Mouse (Mus musculus) MEL (cell line): ENCODE results near the gene A630095N17Rik. TPM values are rescaled to one million over a fixed set of nuclear protein-coding genes. Genes with fewer than 3 reads are reported as not detected.
A peak's percentile ranks its signal among the peaks of the same experiment; 100 is the strongest.

Experiments used
- DNase-seq: peaks from one replicate; pipeline ENCODE4 v3.0.0; 2011; ENCODE audit warnings: low read depth, low spot score
- H3K27ac ChIP-seq: 2 replicates; pipeline ENCODE4 v1.5.1; 2012; ENCODE audit warnings: low read depth, mild to moderate bottlenecking, control low read depth, low read length, moderate library complexity; ENCODE audit not compliant: control insufficient read depth
- H3K27me3 ChIP-seq, 2 experiments: fragments of 150-350 bp in 1 of 2; sonication (generic) in 1 of 2; 2 replicates each; pipeline ENCODE4 v1.6.1; 2012; ENCODE audit warnings: low read length in 2 of 2, mild to moderate bottlenecking in 2 of 2, improper control_type of control experiment in 1 of 2, moderate library complexity in 1 of 2; ENCODE audit not compliant: insufficient read depth in 2 of 2, control insufficient read depth in 1 of 2
- H3K36me3 ChIP-seq, 2 experiments: 2 replicates each; pipeline ENCODE4 v1.6.1; 2012 to 2014; ENCODE audit warnings: low read length in 2 of 2, improper control_type of control experiment in 1 of 2, inconsistent platforms in 1 of 2, mild to moderate bottlenecking in 1 of 2; ENCODE audit not compliant: insufficient read depth in 2 of 2, control insufficient read depth in 1 of 2
- H3K4me1 ChIP-seq, 2 experiments: fragments of 150-350 bp in 1 of 2; sonication (generic) in 1 of 2; 2 replicates each; pipeline ENCODE4 v1.6.1; 2012; ENCODE audit warnings: low read length in 2 of 2, improper control_type of control experiment in 1 of 2, mild to moderate bottlenecking in 1 of 2; ENCODE audit not compliant: insufficient read depth in 2 of 2, control insufficient read depth in 1 of 2
- H3K4me3 ChIP-seq, 2 experiments: fragments of 150-350 bp in 1 of 2; sonication (generic) in 1 of 2; 2 replicates each; pipeline ENCODE4 v1.5.1; 2012; ENCODE audit warnings: low read depth in 2 of 2, low read length in 2 of 2, mild to moderate bottlenecking in 2 of 2, moderate library complexity in 2 of 2, control low read depth in 1 of 2, improper control_type of control experiment in 1 of 2; ENCODE audit not compliant: control insufficient read depth in 1 of 2, insufficient read depth in 1 of 2
- H3K79me2 ChIP-seq: 2 replicates; pipeline ENCODE4 v1.6.1; 2012; ENCODE audit warnings: mild to moderate bottlenecking, low read length, moderate library complexity; ENCODE audit not compliant: control insufficient read depth, poor library complexity, insufficient read depth
- H3K9ac ChIP-seq: 2 replicates; pipeline ENCODE4 v1.6.1; 2012; ENCODE audit warnings: low read depth, mild to moderate bottlenecking, control low read depth, low read length, moderate library complexity; ENCODE audit not compliant: control insufficient read depth, poor library complexity, severe bottlenecking
- H3K9me3 ChIP-seq: fragments of 150-350 bp; sonication (generic); replicated peaks from 2 replicates; pipeline ENCODE4 v1.6.1; 2012; ENCODE audit warnings: mild to moderate bottlenecking, low read length, improper control_type of control experiment, moderate library complexity; ENCODE audit not compliant: insufficient read depth
- BHLHE40 ChIP-seq: IDR thresholded peaks from 2 replicates; pipeline ENCODE4 v1.6.1; 2012; ENCODE audit warnings: low read depth, mild to moderate bottlenecking, inconsistent platforms, low read length, improper control_type of control experiment, borderline replicate concordance
- CHD1 ChIP-seq: IDR thresholded peaks from 2 replicates; pipeline ENCODE4 v1.6.1; 2012; ENCODE audit warnings: low read depth, mild to moderate bottlenecking, inconsistent platforms, low read length, improper control_type of control experiment
- CHD2 ChIP-seq: IDR thresholded peaks from 2 replicates; pipeline ENCODE4 v1.6.1; 2011; ENCODE audit warnings: low read length, improper control_type of control experiment
- CTCF ChIP-seq, 3 experiments: IDR thresholded peaks in 2 of 3; conservative IDR thresholded peaks in 1 of 3; 2 replicates each; pipeline ENCODE4 v1.5.1; 2011 to 2012; ENCODE audit warnings: low read length in 3 of 3, low read depth in 2 of 3, mild to moderate bottlenecking in 2 of 3, improper control_type of control experiment in 1 of 3, inconsistent platforms in 1 of 3, mixed read lengths in 1 of 3, moderate library complexity in 1 of 3; ENCODE audit not compliant: control insufficient read depth in 1 of 3, insufficient read depth in 1 of 3, poor library complexity in 1 of 3, severe bottlenecking in 1 of 3
- EP300 ChIP-seq, 2 experiments: IDR thresholded peaks; 2 replicates each; pipeline ENCODE4 v1.6.1; 2011; ENCODE audit warnings: improper control_type of control experiment in 2 of 2, low read length in 2 of 2, low read depth in 1 of 2, mild to moderate bottlenecking in 1 of 2
- ETS1 ChIP-seq: IDR thresholded peaks from 2 replicates; pipeline ENCODE4 v1.6.1; 2012; ENCODE audit warnings: low read depth, mild to moderate bottlenecking, inconsistent platforms, low read length, improper control_type of control experiment, moderate library complexity
- GATA1 ChIP-seq: IDR thresholded peaks from 2 replicates; pipeline ENCODE4 v1.6.1; 2011; ENCODE audit warnings: low read depth, low read length, improper control_type of control experiment
- MAFK ChIP-seq: IDR thresholded peaks from 2 replicates; pipeline ENCODE4 v1.6.1; 2011; ENCODE audit warnings: low read depth, mild to moderate bottlenecking, low read length, improper control_type of control experiment, borderline replicate concordance
- MYB ChIP-seq: IDR thresholded peaks from 2 replicates; pipeline ENCODE4 v1.6.1; 2011; ENCODE audit warnings: mild to moderate bottlenecking, low read depth, low read length, improper control_type of control experiment
- NELFE ChIP-seq: IDR thresholded peaks from 2 replicates; pipeline ENCODE4 v1.6.1; 2011; ENCODE audit warnings: low read depth, low read length, improper control_type of control experiment
- NRF1 ChIP-seq: IDR thresholded peaks from 2 replicates; pipeline ENCODE4 v1.6.1; 2014; ENCODE audit warnings: low read depth, mild to moderate bottlenecking, inconsistent platforms, low read length, improper control_type of control experiment, moderate library complexity; ENCODE audit not compliant: poor library complexity, insufficient read depth, severe bottlenecking
- POLR2AphosphoS2 ChIP-seq: IDR thresholded peaks from 2 replicates; pipeline ENCODE4 v1.6.1; 2011; ENCODE audit warnings: low read length, improper control_type of control experiment
- POLR2AphosphoS5 ChIP-seq: IDR thresholded peaks from 2 replicates; pipeline ENCODE4 v1.6.1; 2012; ENCODE audit warnings: low read depth, borderline replicate concordance, mild to moderate bottlenecking, inconsistent platforms, low read length, moderate library complexity, mixed read lengths
- RCOR1 ChIP-seq: IDR thresholded peaks from 2 replicates; pipeline ENCODE4 v1.6.1; 2012; ENCODE audit warnings: low read depth, mild to moderate bottlenecking, inconsistent platforms, low read length, improper control_type of control experiment
- SIN3A ChIP-seq: IDR thresholded peaks from 2 replicates; pipeline ENCODE4 v1.6.1; 2012; ENCODE audit warnings: low read length, improper control_type of control experiment, inconsistent platforms
- USF2 ChIP-seq, 2 experiments: IDR thresholded peaks; 2 replicates each; pipeline ENCODE4 v1.6.1; 2011 to 2012; ENCODE audit warnings: improper control_type of control experiment in 2 of 2, low read length in 2 of 2, borderline replicate concordance in 1 of 2, inconsistent platforms in 1 of 2, low read depth in 1 of 2, mild to moderate bottlenecking in 1 of 2; ENCODE audit not compliant: insufficient read depth in 1 of 2
- ZMIZ1 ChIP-seq: IDR thresholded peaks from 2 replicates; pipeline ENCODE4 v1.6.1; 2012; ENCODE audit warnings: low read depth, mild to moderate bottlenecking, inconsistent platforms, low read length, improper control_type of control experiment, moderate library complexity
- polyA plus RNA-seq, 2 experiments: library from polyadenylated mRNA; stranded (reverse) in 1 of 2; unstranded in 1 of 2; fragments of >175 nt in 1 of 2; fragments of >200 nt in 1 of 2; gene quantifications; 2 replicates each; pipeline versions ENCODE4 v1.2.1 to v1.2.4; 2012; ENCODE audit warnings: low replicate concordance in 2 of 2, low read depth in 1 of 2; ENCODE audit not compliant: insufficient read length in 2 of 2, insufficient read depth in 1 of 2, missing spikeins in 1 of 2
- total RNA-seq: library from RNA; depleted of rRNA; stranded (reverse); fragments of 300-350 nt; gene quantifications from 2 replicates; pipeline ENCODE4 v1.2.3, GENCODE M21; 2012

The A630095N17Rik gene
- total and polyA plus RNA-seq, 3 experiments = 0.58 to 0.82 TPM; not detected in 1

GRCm38 (mm10) chr1:75213096-75213495 is 18.8 kb downstream of the A630095N17Rik start:
- Histone ChIP-seq H3K4me3 (peak overlapping the region in 1 of 2 experiments; percentile 5; a peak in 1 of 4 replicates), H3K27me3 (no peaks in the 10 kb centered on the region), H3K36me3 (peaks cover 15 to 59% of the 10 kb centered on the region in 2 experiments), H3K9me3 (no peaks in the 10 kb centered on the region), H3K79me2 (peaks cover 76% of the 10 kb centered on the region), H3K27ac (peak overlapping the region; percentile 73), H3K4me1 (peaks cover 6 to 54% of the 10 kb centered on the region in 2 experiments; a peak in 3 of 4 replicates), H3K9ac (peak overlapping the region; percentile 22)
- peak; percentile 80 for DNase-seq
- TF ChIP-seq ZMIZ1 (peak; percentile 35; the same call in 1 of the 2 replicates), GATA1 (no peak), NELFE (0 out of 2 replicates have a peak, but pooled peaks have one; percentile 8), BHLHE40 (no peak), SIN3A (peak; percentile 43; the same call in 1 of the 2 replicates), RCOR1 (peak; percentile 61), MYB (peak; percentile 57), EP300 (IDR thresholded peaks at IDR 0.05; ENCODE audit: low read depth in 1 of 2, low read length in 2 of 2) (peak in 1 of 2 experiments; percentile 78; a peak in 3 of 4 replicates)

- TF ChIP-seq POLR2AphosphoS5 = no peak
- TF ChIP-seq USF2 (IDR thresholded peaks at IDR 0.05; ENCODE audit: borderline replicate concordance in 1 of 2, insufficient read depth in 1 of 2, low read depth in 1 of 2, low read length in 2 of 2) = no peak
- TF ChIP-seq POLR2AphosphoS2 = 0 out of 2 replicates have a peak, but pooled peaks have one; percentile 7
- TF ChIP-seq CTCF (IDR thresholded peaks at IDR 0.05 in 2 of 3, conservative IDR thresholded peaks at IDR 0.05 in 1 of 3; ENCODE audit: control insufficient read depth in 1 of 3, insufficient read depth in 1 of 3, low read depth in 2 of 3, low read length in 3 of 3, poor library complexity in 1 of 3, severe bottlenecking in 1 of 3) = no peak
- peaks cover 6 to 56% of the 10 kb centered on the region in 2 experiments; a peak in 3 of 4 replicates for H3K4me1 ChIP-seq
- H3K9me3 ChIP-seq = no peaks in the 10 kb centered on the region
- DNase-seq = peak; percentile 15
- peaks cover 15 to 63% of the 10 kb centered on the region in 2 experiments for H3K36me3 ChIP-seq
- H3K79me2 ChIP-seq = peaks cover 70% of the 10 kb centered on the region
- peak overlapping the region; percentile 22 for H3K9ac ChIP-seq
- no peaks in the 10 kb centered on the region for H3K27me3 ChIP-seq
- peak overlapping the region; percentile 25 for H3K27ac ChIP-seq
- peak overlapping the region in 1 of 2 experiments; percentile 5; a peak in 1 of 4 replicates for H3K4me3 ChIP-seq
Observed at GRCm38 (mm10) chr1:75212542-75212941, 19.4 kb downstream of the A630095N17Rik start.

GRCm38 (mm10) chr1:75211141-75211708 is 20.7 kb downstream of the A630095N17Rik start:
- H3K4me3 ChIP-seq = peak overlapping the region; percentile 50 to 89
- H3K4me1 ChIP-seq = peaks cover 2 to 51% of the 10 kb centered on the region in 2 experiments; a peak in 3 of 4 replicates
- H3K79me2 ChIP-seq = peaks cover 60% of the 10 kb centered on the region
- H3K36me3 ChIP-seq = peaks cover 11 to 54% of the 10 kb centered on the region in 2 experiments; a peak in 3 of 4 replicates
- H3K27me3 ChIP-seq = no peaks in the 10 kb centered on the region
- DNase-seq = peak; percentile 31
- H3K9ac ChIP-seq = peak overlapping the region; percentile 82
- H3K27ac ChIP-seq = peak overlapping the region; percentile 55
- TF ChIP-seq EP300 (IDR thresholded peaks at IDR 0.05; ENCODE audit: low read depth in 1 of 2, low read length in 2 of 2) = no peak
- TF ChIP-seq MAFK = no peak
- TF ChIP-seq NRF1 = no peak
- no peak for TF ChIP-seq ETS1
- TF ChIP-seq CHD1 = 0 out of 2 replicates have a peak, but pooled peaks have one; percentile 30
- no peak for TF ChIP-seq CHD2
- H3K9me3 ChIP-seq = no peaks in the 10 kb centered on the region
